Mouse (Mus musculus) CH12.LX (cell line): ENCODE measurements around the gene 9330182L06Rik.

Source experiments
- CHD2 ChIP-seq: IDR thresholded peaks from 2 replicates; pipeline ENCODE4 v1.6.1; 2011; ENCODE audit warnings: low read length, improper control_type of control experiment
- EP300 ChIP-seq: IDR thresholded peaks from 2 replicates; pipeline ENCODE4 v1.6.1; 2011; ENCODE audit warnings: low read length, improper control_type of control experiment
- NELFE ChIP-seq: IDR thresholded peaks from 2 replicates; pipeline ENCODE4 v1.6.1; 2011; ENCODE audit warnings: low read depth, low read length, improper control_type of control experiment
- POLR2A ChIP-seq: IDR thresholded peaks from 2 replicates; pipeline ENCODE4 v1.6.1; 2011; ENCODE audit warnings: low read depth, mild to moderate bottlenecking, improper control_type of control experiment, low read length

GRCm38 (mm10) chr5:9497235-9497634 is 231.3 kb downstream of the 9330182L06Rik start:
- TF ChIP-seq NELFE, result no peak
- TF ChIP-seq EP300, result no peak
- TF ChIP-seq POLR2A, result no peak
- TF ChIP-seq CHD2, result no peak
